Mouse (Mus musculus): ENCODE measurements around the gene Xirp1. TPM values are rescaled to one million over a fixed set of nuclear protein-coding genes. Genes with fewer than 3 reads are reported as not detected.

Gene Xirp1
- polyA plus RNA-seq, 1 experiment from 2014 or later: not detected

DNA sequence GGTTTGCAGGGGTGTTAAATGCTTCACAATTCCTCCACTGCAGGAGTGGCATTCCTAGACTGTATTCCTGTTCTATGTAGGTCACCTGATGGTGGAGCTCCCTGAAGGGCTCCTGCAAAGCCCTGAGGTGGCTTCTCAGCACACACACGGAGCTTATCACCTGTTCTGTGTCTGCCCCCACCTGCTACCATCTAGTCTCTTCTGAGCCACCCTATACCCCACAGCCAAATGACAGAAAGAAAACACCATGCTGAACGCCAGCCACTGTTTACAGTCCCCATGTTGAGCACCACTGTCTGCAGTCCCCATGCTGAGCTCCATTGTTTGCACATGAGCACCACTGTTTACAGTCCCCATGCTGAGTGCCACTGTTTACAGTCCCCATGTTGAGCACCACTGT is 43.6 kb downstream of the Xirp1 start:
- no peaks in the 10 kb centered on the region for H3K9me3 ChIP-seq (replicated peaks; ENCODE audit: control insufficient read depth, low read length)
- H3K9ac ChIP-seq (ENCODE audit: low read length): no peak overlapping the region
- no peak overlapping the region for H3K4me3 ChIP-seq (ENCODE audit: low read depth, low read length)
- no peak for DNase-seq (ENCODE audit: low spot score)
- peaks cover 34% of the 10 kb centered on the region for H3K4me1 ChIP-seq (ENCODE audit: control insufficient read depth, insufficient read depth, low read length)
- WGBS: 42% methylated on average over 2 of the region's 2 CpGs
- no peak overlapping the region for H3K27ac ChIP-seq (ENCODE audit: low read depth, low read length)
- 0 out of 2 replicates have a peak, but pooled peaks cover 4% of the 10 kb centered on the region for H3K27me3 ChIP-seq (replicated peaks; ENCODE audit: control insufficient read depth, insufficient read depth, low read length)
- H3K36me3 ChIP-seq (ENCODE audit: control insufficient read depth, insufficient read depth, low read length): no peaks in the 10 kb centered on the region
- no peak overlapping the region for H3K4me2 ChIP-seq (ENCODE audit: low read length)
- ATAC-seq: no peak

DNA sequence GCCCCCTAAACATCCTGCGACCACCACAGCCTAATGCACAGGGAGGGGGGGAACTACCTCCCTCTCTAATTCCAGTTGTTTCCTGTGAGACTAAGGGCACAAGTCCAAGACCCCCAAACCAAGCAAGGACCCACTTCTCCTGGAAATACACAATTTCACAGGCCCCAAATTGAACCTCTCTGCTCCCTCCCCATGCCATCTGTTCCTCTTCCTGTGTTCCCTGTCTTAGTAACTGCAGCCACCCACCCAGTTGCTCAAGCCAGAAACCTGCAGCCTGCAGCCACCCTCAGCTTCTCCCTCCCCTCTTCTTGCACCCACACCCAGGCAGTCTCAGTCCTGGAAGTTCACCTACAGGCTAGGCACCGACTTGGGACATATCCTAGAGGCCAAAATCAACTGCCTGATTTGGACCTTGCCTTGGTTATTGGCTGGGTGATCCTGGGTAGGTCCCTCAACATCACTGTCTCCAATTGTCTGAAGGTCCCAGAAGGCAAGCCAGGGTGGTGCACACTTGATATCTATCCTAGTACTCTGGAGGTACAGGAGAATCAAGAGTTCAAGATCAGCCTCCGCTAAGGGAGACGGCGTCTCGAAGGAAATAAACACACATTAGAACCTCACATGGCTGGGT is 44.5 kb downstream of the Xirp1 start:
- peaks cover 34% of the 10 kb centered on the region for H3K4me1 ChIP-seq (ENCODE audit: control insufficient read depth, insufficient read depth, low read length)
- H3K9ac ChIP-seq (ENCODE audit: low read length): no peak overlapping the region
- peak; percentile 50 for DNase-seq (ENCODE audit: low spot score)
- 82% methylated on average over 6 of the region's 6 CpGs for WGBS
- 0 out of 2 replicates have a peak, but pooled peaks cover 4% of the 10 kb centered on the region for H3K27me3 ChIP-seq (replicated peaks; ENCODE audit: control insufficient read depth, insufficient read depth, low read length)
- no peaks in the 10 kb centered on the region for H3K9me3 ChIP-seq (replicated peaks; ENCODE audit: control insufficient read depth, low read length)
- no peak overlapping the region for H3K4me2 ChIP-seq (ENCODE audit: low read length)
- H3K4me3 ChIP-seq (ENCODE audit: low read depth, low read length): no peak overlapping the region
- H3K36me3 ChIP-seq (ENCODE audit: control insufficient read depth, insufficient read depth, low read length): no peaks in the 10 kb centered on the region
- no peak overlapping the region for H3K27ac ChIP-seq (ENCODE audit: low read depth, low read length)
- ATAC-seq: no peak

DNA sequence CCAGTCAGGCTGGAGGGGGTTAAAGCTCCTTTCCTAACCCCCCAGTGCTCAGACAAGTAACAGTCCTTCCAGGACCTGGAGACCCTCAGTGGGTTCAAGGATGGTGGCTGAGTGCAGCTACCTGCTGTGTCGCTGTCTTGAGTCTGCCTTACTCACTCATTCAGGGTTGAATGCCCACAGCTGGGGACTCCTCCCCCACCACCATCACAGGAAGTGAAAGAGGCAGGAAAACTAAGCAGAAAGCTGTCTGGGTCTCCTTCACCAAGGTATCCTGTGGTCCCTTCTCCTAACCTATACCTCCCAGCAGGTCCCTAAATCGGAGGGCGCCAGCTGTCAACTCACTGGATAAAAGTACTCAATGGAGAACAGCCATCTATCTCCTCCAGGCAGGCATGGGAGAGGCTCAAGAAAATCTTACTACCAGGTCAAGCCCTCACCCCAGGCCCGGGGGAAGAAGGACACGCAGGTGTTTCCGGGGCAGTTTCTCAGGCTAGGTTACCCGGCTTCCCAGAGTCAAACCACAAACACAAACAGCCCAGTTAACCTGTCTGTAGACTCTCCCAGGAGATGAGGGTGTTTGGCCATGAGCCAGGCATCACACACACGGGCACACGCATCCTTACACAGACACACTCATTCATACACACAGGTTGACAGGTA is 45.1 kb downstream of the Xirp1 start:
- 45% methylated on average over 9 of the region's 9 CpGs for WGBS

DNA sequence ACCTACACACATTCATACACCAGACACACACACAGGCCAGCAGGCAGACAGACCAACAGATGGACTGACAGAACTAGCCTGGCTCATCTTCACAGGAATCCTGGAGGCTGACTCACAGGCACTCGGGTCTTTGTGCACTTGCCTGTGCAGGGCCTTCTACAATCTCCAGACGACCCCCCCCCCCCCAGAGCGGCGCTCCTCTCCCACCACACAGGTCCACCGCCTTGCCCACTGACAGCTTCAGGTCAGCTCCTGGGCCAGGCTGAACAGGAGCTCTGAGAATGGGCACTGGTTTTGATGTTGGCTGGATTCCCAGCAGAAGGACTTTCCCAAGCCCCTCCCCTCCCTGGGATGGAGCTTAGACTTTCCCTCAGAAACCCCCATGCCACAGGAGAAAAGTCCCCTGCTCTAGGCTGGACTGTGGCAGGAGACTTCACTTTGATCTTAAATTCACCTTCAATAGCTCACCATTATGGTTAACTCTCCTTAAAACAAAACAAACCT is 45.8 kb downstream of the Xirp1 start:
- H3K4me3 ChIP-seq (ENCODE audit: low read depth, low read length): no peak overlapping the region
- H3K9me3 ChIP-seq (replicated peaks; ENCODE audit: control insufficient read depth, low read length): no peaks in the 10 kb centered on the region
- WGBS: 48% methylated on average over 5 of the region's 5 CpGs
- H3K36me3 ChIP-seq (ENCODE audit: control insufficient read depth, insufficient read depth, low read length): no peaks in the 10 kb centered on the region
- peaks cover 27% of the 10 kb centered on the region for H3K4me1 ChIP-seq (ENCODE audit: control insufficient read depth, insufficient read depth, low read length)
- ATAC-seq: no peak
- H3K27ac ChIP-seq (ENCODE audit: low read depth, low read length): no peak overlapping the region
- peak; percentile 44 for DNase-seq (ENCODE audit: low spot score)
- H3K9ac ChIP-seq (ENCODE audit: low read length): no peak overlapping the region
- H3K27me3 ChIP-seq (replicated peaks; ENCODE audit: control insufficient read depth, insufficient read depth, low read length): 0 out of 2 replicates have a peak, but pooled peaks cover 2% of the 10 kb centered on the region
- no peak overlapping the region for H3K4me2 ChIP-seq (ENCODE audit: low read length)

More for the DNA sequence above, 45.1 kb downstream of the Xirp1 start:
- Histone ChIP-seq H3K36me3 (ENCODE audit: control insufficient read depth, insufficient read depth, low read length) (no peaks in the 10 kb centered on the region), H3K27me3 (replicated peaks; ENCODE audit: control insufficient read depth, insufficient read depth, low read length) (0 out of 2 replicates have a peak, but pooled peaks cover 4% of the 10 kb centered on the region), H3K4me2 (ENCODE audit: low read length) (no peak overlapping the region), H3K9ac (ENCODE audit: low read length) (no peak overlapping the region), H3K4me1 (ENCODE audit: control insufficient read depth, insufficient read depth, low read length) (peaks cover 34% of the 10 kb centered on the region), H3K27ac (ENCODE audit: low read depth, low read length) (no peak overlapping the region), H3K9me3 (replicated peaks; ENCODE audit: control insufficient read depth, low read length) (no peaks in the 10 kb centered on the region), H3K4me3 (ENCODE audit: low read depth, low read length) (no peak overlapping the region)
- DNase-seq (ENCODE audit: low spot score) (no peak), ATAC-seq (no peak)

DNA sequence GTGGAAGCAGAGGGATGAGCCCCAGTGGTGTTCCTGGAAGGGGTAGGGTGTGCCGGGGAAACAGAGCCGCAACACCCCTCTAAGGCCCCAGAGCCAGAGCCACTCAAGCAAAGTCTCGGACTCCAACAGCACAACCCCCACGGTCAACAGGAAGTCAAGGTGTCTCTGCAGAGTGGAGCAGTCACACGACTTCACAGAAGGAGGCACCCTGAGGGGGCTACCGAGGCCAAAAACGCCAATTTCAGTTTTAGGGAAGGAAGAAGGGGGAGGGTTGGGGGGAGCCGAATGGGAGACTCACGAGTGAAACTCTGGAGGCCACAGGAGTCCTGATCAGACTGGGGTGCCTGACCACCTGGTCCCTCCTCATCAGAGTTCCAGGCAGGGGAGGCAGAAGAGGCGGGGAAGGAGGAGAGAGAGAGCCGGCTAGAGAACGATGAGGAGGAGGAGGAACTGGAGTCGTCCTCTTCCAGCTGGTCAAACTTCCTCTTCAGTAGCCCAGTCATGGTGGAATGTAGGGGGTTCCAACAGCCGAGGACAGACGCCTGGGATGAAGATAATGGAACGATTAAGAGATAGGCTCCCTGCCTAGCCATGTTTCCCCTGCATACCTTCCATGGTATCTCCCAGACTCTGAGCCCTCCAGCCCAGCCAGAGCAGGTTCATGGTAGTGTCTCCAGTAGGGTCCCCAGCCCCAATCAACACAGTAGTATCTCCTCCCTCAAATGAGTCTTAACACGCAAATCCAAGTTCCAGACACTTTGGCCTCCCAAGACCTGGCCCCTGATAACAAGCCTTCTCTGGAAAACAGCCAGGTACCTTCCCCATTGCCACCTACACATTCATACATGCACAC is 46.5 kb downstream of the Xirp1 start:
- Histone ChIP-seq H3K9ac (ENCODE audit: low read length) (no peak overlapping the region), H3K27ac (ENCODE audit: low read depth, low read length) (no peak overlapping the region), H3K4me1 (ENCODE audit: control insufficient read depth, insufficient read depth, low read length) (peaks cover 20% of the 10 kb centered on the region), H3K27me3 (replicated peaks; ENCODE audit: control insufficient read depth, insufficient read depth, low read length) (no peaks in the 10 kb centered on the region), H3K4me3 (ENCODE audit: low read depth, low read length) (no peak overlapping the region), H3K4me2 (ENCODE audit: low read length) (no peak overlapping the region), H3K36me3 (ENCODE audit: control insufficient read depth, insufficient read depth, low read length) (no peaks in the 10 kb centered on the region), H3K9me3 (replicated peaks; ENCODE audit: control insufficient read depth, low read length) (no peaks in the 10 kb centered on the region)
- no peak for DNase-seq (ENCODE audit: low spot score)
- WGBS: 68% methylated on average over 17 of the region's 17 CpGs
- no peak for ATAC-seq

DNA sequence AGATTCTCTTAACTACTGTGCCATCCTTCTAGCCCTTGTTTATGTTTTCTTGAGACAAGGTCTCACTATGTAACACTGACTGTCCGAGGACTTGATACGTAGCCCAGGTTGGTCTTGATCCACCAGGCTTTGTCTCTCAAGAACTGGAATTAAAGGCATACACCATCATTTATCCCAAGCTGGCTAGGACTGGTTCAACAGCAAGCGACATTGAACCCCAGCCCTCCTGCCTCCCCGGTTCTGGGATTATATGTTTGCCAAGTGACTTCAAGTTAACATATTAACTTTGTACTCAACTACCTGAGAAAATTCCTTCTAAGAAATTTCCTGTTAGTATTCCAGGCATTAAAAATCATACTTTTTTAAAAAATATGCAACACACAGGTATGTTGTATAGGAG is 48.1 kb downstream of the Xirp1 start:
- Histone ChIP-seq H3K4me1 (ENCODE audit: control insufficient read depth, insufficient read depth, low read length) (peaks cover 25% of the 10 kb centered on the region), H3K9me3 (replicated peaks; ENCODE audit: control insufficient read depth, low read length) (no peaks in the 10 kb centered on the region), H3K4me3 (ENCODE audit: low read depth, low read length) (no peak overlapping the region), H3K27me3 (replicated peaks; ENCODE audit: control insufficient read depth, insufficient read depth, low read length) (no peaks in the 10 kb centered on the region), H3K9ac (ENCODE audit: low read length) (no peak overlapping the region), H3K4me2 (ENCODE audit: low read length) (no peak overlapping the region), H3K27ac (ENCODE audit: low read depth, low read length) (no peak overlapping the region), H3K36me3 (ENCODE audit: control insufficient read depth, insufficient read depth, low read length) (no peaks in the 10 kb centered on the region)
- ATAC-seq: no peak
- DNase-seq (ENCODE audit: low spot score): no peak
- WGBS: 96% methylated on average over 4 of the region's 4 CpGs

DNA sequence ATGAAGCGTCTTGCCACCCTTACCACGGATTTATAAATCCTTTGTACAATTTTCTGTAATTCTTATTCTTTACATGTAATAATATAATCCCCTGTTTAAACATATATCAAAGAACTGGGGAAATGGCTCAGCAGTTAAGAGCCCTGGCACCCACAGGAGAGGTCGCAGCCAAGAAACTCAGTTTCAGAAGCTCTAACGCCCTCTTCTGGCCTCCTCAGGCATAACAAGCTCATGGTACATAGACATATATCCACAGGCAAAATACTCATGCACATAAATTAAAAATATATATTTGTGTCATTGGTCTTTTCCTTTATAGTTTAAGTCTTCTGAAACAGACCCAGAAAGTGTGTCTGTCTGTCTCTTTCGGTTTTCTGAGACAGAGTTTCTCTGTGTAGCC is 48.8 kb downstream of the Xirp1 start:
- no peak for DNase-seq (ENCODE audit: low spot score)
- no peak for ATAC-seq
- Histone ChIP-seq H3K4me1 (ENCODE audit: control insufficient read depth, insufficient read depth, low read length) (peaks cover 25% of the 10 kb centered on the region), H3K27me3 (replicated peaks; ENCODE audit: control insufficient read depth, insufficient read depth, low read length) (no peaks in the 10 kb centered on the region), H3K9me3 (replicated peaks; ENCODE audit: control insufficient read depth, low read length) (no peaks in the 10 kb centered on the region), H3K4me3 (ENCODE audit: low read depth, low read length) (no peak overlapping the region), H3K9ac (ENCODE audit: low read length) (no peak overlapping the region), H3K4me2 (ENCODE audit: low read length) (no peak overlapping the region), H3K27ac (ENCODE audit: low read depth, low read length) (no peak overlapping the region), H3K36me3 (ENCODE audit: control insufficient read depth, insufficient read depth, low read length) (no peaks in the 10 kb centered on the region)
- WGBS: 82% methylated on average over 5 of the region's 5 CpGs

DNA sequence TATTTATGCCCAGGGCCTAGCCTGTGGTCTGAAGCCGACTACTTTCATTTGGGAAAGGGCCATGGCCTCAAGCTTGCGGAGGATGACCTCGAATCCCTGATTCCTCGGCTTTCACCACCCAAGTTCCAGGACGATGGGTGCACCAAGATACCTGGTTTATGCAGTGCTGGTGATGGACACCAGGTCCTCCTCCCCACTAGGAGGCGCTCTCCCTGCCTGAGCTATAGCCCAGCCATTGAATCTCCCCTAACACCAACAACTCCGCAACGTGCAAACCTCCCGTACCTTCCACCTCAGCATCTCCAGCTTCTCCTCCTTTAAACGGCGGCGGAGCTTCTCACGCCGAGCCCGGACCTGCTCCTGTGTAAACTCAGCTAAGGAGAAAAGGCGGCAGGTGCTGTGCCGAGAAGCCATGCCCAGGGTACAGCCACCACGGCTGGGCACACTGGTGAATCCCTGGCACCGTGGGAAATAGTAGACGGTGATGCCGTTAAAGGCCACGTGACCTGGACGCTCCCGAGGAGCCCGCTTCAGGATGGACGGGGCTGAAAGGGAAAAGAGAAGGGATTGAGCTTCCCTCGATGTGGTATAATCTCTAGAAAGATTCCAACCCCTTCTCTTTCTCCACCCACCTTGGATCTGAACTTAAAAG is 49.4 kb downstream of the Xirp1 start:
- Histone ChIP-seq H3K27me3 (replicated peaks; ENCODE audit: control insufficient read depth, insufficient read depth, low read length) (no peaks in the 10 kb centered on the region), H3K4me3 (ENCODE audit: low read depth, low read length) (no peak overlapping the region), H3K4me2 (ENCODE audit: low read length) (no peak overlapping the region), H3K27ac (ENCODE audit: low read depth, low read length) (no peak overlapping the region), H3K9ac (ENCODE audit: low read length) (no peak overlapping the region), H3K36me3 (ENCODE audit: control insufficient read depth, insufficient read depth, low read length) (no peaks in the 10 kb centered on the region), H3K9me3 (replicated peaks; ENCODE audit: control insufficient read depth, low read length) (no peaks in the 10 kb centered on the region), H3K4me1 (ENCODE audit: control insufficient read depth, insufficient read depth, low read length) (peaks cover 25% of the 10 kb centered on the region)
- WGBS: 93% methylated on average over 27 of the region's 27 CpGs
- ATAC-seq (no peak), DNase-seq (ENCODE audit: low spot score) (no peak)

All from forebrain, embryonic 14.5 days (tissue).